Mouse (Mus musculus) NIH3T3 (cell line): Measurements from ENCODE around the gene Nrp2.
A peak's percentile ranks its signal among the peaks of the same experiment; 100 is the strongest.

Experiments used
- DNase-seq: peaks from one replicate; pipeline ENCODE4 v3.0.0-alpha.2; 2012; ENCODE audit warnings: low read depth

Gene Nrp2

GRCm38 (mm10) chr1:62723891-62724290 is 20.8 kb downstream of the Nrp2 start:
- DNase-seq = no peak

GRCm38 (mm10) chr1:62724461-62725021 is 21.5 kb downstream of the Nrp2 start:
- DNase-seq = no peak

- DNase-seq = peak; percentile 48
Observed at GRCm38 (mm10) chr1:62725032-62725678, 22.1 kb downstream of the Nrp2 start.

- DNase-seq = no peak
Observed at GRCm38 (mm10) chr1:62727191-62727590, 24.1 kb downstream of the Nrp2 start.

- DNase-seq = no peak
Observed at GRCm38 (mm10) chr1:62728421-62728820, 25.3 kb downstream of the Nrp2 start.

- no peak for DNase-seq
Observed at GRCm38 (mm10) chr1:62728926-62729325, 25.8 kb downstream of the Nrp2 start.

- DNase-seq = no peak
Observed at GRCm38 (mm10) chr1:62729345-62730150, 26.5 kb downstream of the Nrp2 start.

GRCm38 (mm10) chr1:62732036-62732435 is 29.0 kb downstream of the Nrp2 start:
- peak; percentile 39 for DNase-seq

- no peak for DNase-seq
Observed at GRCm38 (mm10) chr1:62734420-62734931, 31.4 kb downstream of the Nrp2 start.

GRCm38 (mm10) chr1:62734980-62735379 is 31.9 kb downstream of the Nrp2 start:
- DNase-seq = no peak

- DNase-seq = no peak
Observed at GRCm38 (mm10) chr1:62735835-62736234, 32.8 kb downstream of the Nrp2 start.

- peak; percentile 37 for DNase-seq
Observed at GRCm38 (mm10) chr1:62736455-62737012, 33.4 kb downstream of the Nrp2 start.

- DNase-seq = no peak
Observed at GRCm38 (mm10) chr1:62738165-62738564, 35.1 kb downstream of the Nrp2 start.

- peak; percentile 78 for DNase-seq
Observed at GRCm38 (mm10) chr1:62742092-62742491, 39.0 kb downstream of the Nrp2 start.

GRCm38 (mm10) chr1:62743064-62743694 is 40.1 kb downstream of the Nrp2 start:
- peak; percentile 29 for DNase-seq

- no peak for DNase-seq
Observed at GRCm38 (mm10) chr1:62745889-62746288, 42.8 kb downstream of the Nrp2 start.

GRCm38 (mm10) chr1:62747421-62748111 is 44.5 kb downstream of the Nrp2 start:
- DNase-seq = peak; percentile 76

GRCm38 (mm10) chr1:62748361-62748760 is 45.3 kb downstream of the Nrp2 start:
- DNase-seq = no peak

- no peak for DNase-seq
Observed at GRCm38 (mm10) chr1:62749716-62750115, 46.6 kb downstream of the Nrp2 start.

GRCm38 (mm10) chr1:62750408-62751008 is 47.4 kb downstream of the Nrp2 start:
- peak; percentile 67 for DNase-seq
